11 mouse cellular contexts compared by ENCODE assay signal in the genomic region with DNA sequence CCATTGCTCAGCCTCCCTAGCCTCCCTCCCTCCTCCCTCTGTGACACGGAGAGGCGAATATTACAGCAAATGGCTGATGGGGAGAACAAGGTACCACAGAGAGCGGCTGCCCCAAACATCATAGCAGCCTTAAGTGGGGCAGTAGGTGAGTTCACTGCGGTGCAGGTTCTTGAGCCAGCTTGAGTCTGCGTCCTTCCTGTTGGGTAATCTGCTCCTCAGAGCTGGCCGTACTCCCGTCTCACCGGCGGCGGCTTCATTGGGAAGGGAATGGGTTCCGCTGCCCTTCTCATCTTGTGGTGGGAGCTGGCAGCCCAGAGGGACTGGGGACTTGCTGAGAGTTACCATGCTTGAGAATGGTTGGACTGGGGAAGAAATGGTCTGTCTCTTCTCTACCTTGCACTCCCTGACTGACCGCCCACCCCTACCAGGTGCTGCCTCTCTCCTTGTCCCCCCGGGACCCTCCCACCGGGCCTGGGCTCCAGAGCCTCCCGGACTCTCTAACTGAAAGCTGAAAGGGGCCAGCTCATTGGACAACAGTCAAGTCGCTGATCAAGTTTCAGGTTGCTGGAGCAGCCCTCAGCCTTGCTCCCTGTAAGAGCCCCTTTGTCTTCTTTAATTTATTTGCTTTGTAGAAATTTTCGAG. TPM values are rescaled to one million over a fixed set of nuclear protein-coding genes. Genes with fewer than 3 reads are reported as not detected.
DNase-seq lines count a peak whose midpoint lies in the region; ATAC-seq lines count a peak whose summit lies in the region.
"Had no signal": no experiment of that assay in that cellular context is flagged by ENCODE, and none has a peak within 500 bp of the region (broad histone marks: within the 10 kb centered on the region; RNA-seq: fewer than 3 reads in every experiment).

No protein-coding gene starts in this region.

- H3K27me3 ChIP-seq in hindbrain, embryonic 12.5 days = peaks cover 20% of the 10 kb centered on the region; the same call in 1 of the 2 replicates
- no peaks in the 10 kb centered on the region for H3K27me3 ChIP-seq in hindbrain, embryonic 16.5 days (replicated peaks; ENCODE audit: control insufficient read depth, insufficient read depth, low read length)
- no peaks in the 10 kb centered on the region for H3K27me3 ChIP-seq in heart, embryonic 15.5 days

- H3K36me3 ChIP-seq in hindbrain, embryonic 12.5 days = no peaks in the 10 kb centered on the region
- no peaks in the 10 kb centered on the region for H3K36me3 ChIP-seq in hindbrain, embryonic 16.5 days (ENCODE audit: control insufficient read depth, insufficient read depth, low read length)
- H3K36me3 ChIP-seq in heart, embryonic 15.5 days = no peaks in the 10 kb centered on the region
- H3K36me3 ChIP-seq: G1E had no signal

- H3K9me3 ChIP-seq in hindbrain, embryonic 12.5 days (replicated peaks) = no peaks in the 10 kb centered on the region
- H3K9me3 ChIP-seq in hindbrain, embryonic 16.5 days (ENCODE audit: control insufficient read depth, low read length) = no peaks in the 10 kb centered on the region
- no peaks in the 10 kb centered on the region for H3K9me3 ChIP-seq in heart, embryonic 15.5 days (replicated peaks)
- H3K9me3 ChIP-seq: G1E had no signal

- peak overlapping the region; percentile 24 for H3K4me2 ChIP-seq in hindbrain, embryonic 12.5 days (replicated peaks)
- H3K4me2 ChIP-seq in hindbrain, embryonic 16.5 days (ENCODE audit: low read length) = no peak overlapping the region
- peak overlapping the region; percentile 37 for H3K4me2 ChIP-seq in heart, embryonic 15.5 days

- DNase-seq in embryo, embryonic 10.5 days (ENCODE audit: low spot score) = peak; percentile 70
- DNase-seq in lung, postnatal 25 days (ENCODE audit: low spot score) = peak; percentile 63
- no peak for DNase-seq in urinary bladder, postnatal 36 days (ENCODE audit: low spot score in 2 of 2)
- no peak for DNase-seq in right cerebral cortex, postnatal 10 days (ENCODE audit: low spot score in 2 of 2)
- no peak for DNase-seq in frontal cortex, postnatal 25 days (ENCODE audit: low spot score in 2 of 2)
- DNase-seq: kidney, postnatal 14 days had no signal

- no peak overlapping the region for H3K9ac ChIP-seq in hindbrain, embryonic 12.5 days
- no peak overlapping the region for H3K9ac ChIP-seq in hindbrain, embryonic 16.5 days (ENCODE audit: low read depth, low read length)
- no peak overlapping the region for H3K9ac ChIP-seq in heart, embryonic 15.5 days

- peaks cover 52% of the 10 kb centered on the region for H3K4me1 ChIP-seq in hindbrain, embryonic 12.5 days
- H3K4me1 ChIP-seq in hindbrain, embryonic 16.5 days (ENCODE audit: control insufficient read depth, insufficient read depth, low read depth, low read length) = peaks cover 28% of the 10 kb centered on the region
- H3K4me1 ChIP-seq in heart, embryonic 15.5 days (replicated peaks) = peaks cover 26% of the 10 kb centered on the region

- no peak for ATAC-seq in hindbrain, embryonic 12.5 days (ENCODE audit: low FRiP score)
- no peak for ATAC-seq in hindbrain, embryonic 16.5 days
- no peak for ATAC-seq in heart, embryonic 15.5 days (replicated peaks; ENCODE audit: insufficient number of reproducible peaks, insufficient read depth, low FRiP score, low read depth)

- 7% methylated on average over 17 of the region's 17 CpGs for WGBS in hindbrain, embryonic 12.5 days
- WGBS in hindbrain, embryonic 16.5 days = 15% methylated on average over 17 of the region's 17 CpGs
- WGBS in heart, embryonic 15.5 days = 15% methylated on average over 17 of the region's 17 CpGs

- no peak overlapping the region for H3K4me3 ChIP-seq in hindbrain, embryonic 12.5 days
- no peak overlapping the region for H3K4me3 ChIP-seq in hindbrain, embryonic 16.5 days (ENCODE audit: low read length)
- H3K4me3 ChIP-seq in heart, embryonic 15.5 days = 0 out of 2 replicates have a peak overlapping the region, but pooled peaks have one; percentile 15
- H3K4me3 ChIP-seq: erythroblast, embryonic 14.5 days had no signal

- peak overlapping the region; percentile 55; the same call in 1 of the 2 replicates for H3K27ac ChIP-seq in hindbrain, embryonic 12.5 days
- no peak overlapping the region for H3K27ac ChIP-seq in hindbrain, embryonic 16.5 days (ENCODE audit: low read depth, low read length)
- peak overlapping the region; percentile 2; the same call in 1 of the 2 replicates for H3K27ac ChIP-seq in heart, embryonic 15.5 days

RNA-seq across cellular contexts. Expression of a gene that starts 14.1 kb away (rescaled TPM):
- 11.6 and 11.8 TPM in 2 replicates for polyA plus RNA-seq in hindbrain, embryonic 12.5 days (2016; fragmentation: Nextera tagmentation; extraction: Ambion mirVana)
- 6.2 and 7.9 TPM in 2 replicates for polyA plus RNA-seq in hindbrain, embryonic 16.5 days (2015; fragmentation: Nextera tagmentation; extraction: Ambion mirVana)
- 2.6 and 4.8 TPM in 2 replicates for polyA plus RNA-seq in heart, embryonic 15.5 days (2015; fragmentation: Nextera tagmentation; extraction: Ambion mirVana)

RNA-seq across cellular contexts. Expression of a gene that starts 27.3 kb away (rescaled TPM):
- polyA plus RNA-seq in hindbrain, embryonic 12.5 days (2016; fragmentation: Nextera tagmentation; extraction: Ambion mirVana) = 5.0 and 7.2 TPM in 2 replicates
- polyA plus RNA-seq in hindbrain, embryonic 16.5 days (2015; fragmentation: Nextera tagmentation; extraction: Ambion mirVana) = 2.1 and 3.5 TPM in 2 replicates
- 47.7 and 61.6 TPM in 2 replicates for polyA plus RNA-seq in heart, embryonic 15.5 days (2015; fragmentation: Nextera tagmentation; extraction: Ambion mirVana)
- polyA plus RNA-seq: erythroblast, embryonic 14.5 days; G1E had no signal

RNA-seq across cellular contexts. Expression of a gene that starts 48.1 kb away (rescaled TPM):
- polyA plus RNA-seq in hindbrain, embryonic 12.5 days (2016; fragmentation: Nextera tagmentation; extraction: Ambion mirVana) = 7.0 and 7.9 TPM in 2 replicates
- 3.4 TPM in 2 replicates for polyA plus RNA-seq in hindbrain, embryonic 16.5 days (2015; fragmentation: Nextera tagmentation; extraction: Ambion mirVana)
- polyA plus RNA-seq in heart, embryonic 15.5 days (2015; fragmentation: Nextera tagmentation; extraction: Ambion mirVana) = 7.8 and 9.6 TPM in 2 replicates

Comparison
In these comparisons a context has a peak if more than half of its experiments do, and no peak if none do; other contexts are left out.
1. DNase-seq: peak in embryo, embryonic 10.5 days (single experiment) and lung, postnatal 25 days (single experiment); none in urinary bladder, postnatal 36 days (0 of 2), right cerebral cortex, postnatal 10 days (0 of 2) and frontal cortex, postnatal 25 days (0 of 2).